Mouse (Mus musculus): ENCODE measurements around the gene Alox8. TPM values are rescaled to one million over a fixed set of nuclear protein-coding genes. Genes with fewer than 3 reads are reported as not detected.

The Alox8 gene
- polyA plus RNA-seq (2012; rRNA removed) = 1.6 and 1.8 TPM in 2 replicates

DNA sequence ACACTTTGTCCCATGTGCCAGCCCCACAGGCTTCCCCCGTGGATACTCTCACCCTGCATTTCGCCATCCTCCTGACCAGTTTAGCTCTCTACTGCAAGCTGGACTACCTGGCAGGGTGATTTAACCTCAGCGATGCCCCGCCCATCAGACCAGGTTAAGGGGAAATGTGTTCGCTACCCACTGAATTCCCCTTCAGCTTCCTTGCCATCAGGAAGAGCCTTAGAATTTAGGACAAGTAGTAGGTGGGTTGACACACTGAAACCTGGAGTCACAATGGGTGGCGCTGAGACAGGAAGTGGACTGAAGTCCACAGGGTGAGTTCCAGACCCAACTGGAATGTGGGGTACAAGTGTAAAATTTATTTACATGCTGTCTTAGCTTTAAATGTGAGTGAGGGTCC, at the start of gene Alox8:
Gene Alox8 (minus strand): TSS at position 101 of the 400 bp plus-strand sequence.
- no peak for DNase-seq (ENCODE audit: extremely low spot score in 1 of 2, low spot score in 1 of 2)

DNA sequence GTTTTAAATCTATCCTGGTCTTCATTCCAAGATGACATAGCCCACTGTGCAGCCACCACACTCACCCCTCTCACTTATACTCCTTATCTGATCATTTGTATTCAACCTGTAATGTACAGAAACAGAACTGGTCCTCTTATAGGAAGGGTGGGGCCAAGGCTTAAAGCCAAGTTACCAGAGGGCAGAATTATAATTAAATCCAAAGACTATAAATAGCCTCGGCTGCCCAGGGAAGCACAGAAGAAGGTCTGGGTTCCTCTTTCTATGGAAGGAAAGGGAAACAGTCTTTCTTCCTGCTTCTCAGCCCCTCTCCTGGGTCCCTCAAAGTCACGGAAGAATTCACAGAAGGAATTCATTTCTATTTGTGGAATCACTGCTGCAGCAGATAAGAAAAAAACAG, 48.0 kb upstream of the Alox8 start:
- no peak for DNase-seq (ENCODE audit: extremely low spot score in 1 of 2, low spot score in 1 of 2)

- peak in 1 of 2 experiments; percentile 74 for DNase-seq (ENCODE audit: extremely low spot score in 1 of 2, low spot score in 1 of 2)
Observed at GRCm38 (mm10) chr11:69244911-69245310, 47.3 kb upstream of the Alox8 start.

- no peak for DNase-seq (ENCODE audit: extremely low spot score in 1 of 2, low spot score in 1 of 2)
Observed at GRCm38 (mm10) chr11:69236926-69237260, 39.2 kb upstream of the Alox8 start, which contains the start of gene Gucy2e. Gene Gucy2e, minus strand, starts transcription at chr11:69237036.

GRCm38 (mm10) chr11:69236061-69236925, 38.6 kb upstream of the Alox8 start:
- no peak for DNase-seq (ENCODE audit: extremely low spot score in 1 of 2, low spot score in 1 of 2)

GRCm38 (mm10) chr11:69235285-69236060, 37.8 kb upstream of the Alox8 start:
- DNase-seq (ENCODE audit: extremely low spot score in 1 of 2, low spot score in 1 of 2) = peak; percentile 50 to 81

DNA sequence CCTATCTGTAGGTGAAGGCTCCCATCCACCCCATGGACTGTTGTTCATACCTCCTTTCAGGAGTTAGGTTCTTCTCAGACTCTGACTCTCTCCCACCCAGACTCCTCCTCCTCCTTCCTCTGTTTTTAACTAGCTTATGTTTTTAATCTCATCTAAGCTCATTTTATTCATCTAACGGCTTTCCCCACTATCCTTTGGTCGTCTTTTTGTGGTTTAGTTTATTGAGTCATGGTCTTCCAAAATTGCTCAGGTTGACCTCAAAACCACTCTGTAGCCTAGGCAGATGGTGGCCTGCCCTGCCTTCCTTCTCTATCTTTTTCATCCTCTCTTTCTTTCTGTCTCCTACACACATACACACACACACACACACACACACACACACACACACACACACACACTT, 35.5 kb upstream of the Alox8 start:
- DNase-seq (ENCODE audit: extremely low spot score in 1 of 2, low spot score in 1 of 2) = no peak

DNA sequence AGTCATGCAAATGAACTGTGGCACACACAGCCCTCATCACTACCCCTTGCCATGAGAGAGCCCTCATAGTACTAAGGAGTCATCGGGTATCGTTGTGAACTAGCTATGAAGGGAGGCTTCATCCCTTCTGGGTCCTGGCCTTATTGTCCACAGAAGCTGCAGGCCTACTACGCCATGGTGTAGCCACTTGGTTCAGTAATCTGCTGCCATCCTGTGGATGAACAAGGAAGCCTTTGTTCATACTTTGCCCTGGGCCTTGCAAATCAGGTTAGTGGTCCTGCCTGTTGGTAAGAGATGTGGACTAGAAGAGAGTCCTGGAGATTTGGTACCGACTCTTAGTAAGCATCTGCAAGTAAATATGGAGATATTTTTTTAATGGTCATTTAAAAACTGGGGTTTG, 32.8 kb upstream of the Alox8 start:
- DNase-seq (ENCODE audit: extremely low spot score in 1 of 2, low spot score in 1 of 2) = no peak

- no peak for DNase-seq (ENCODE audit: extremely low spot score in 1 of 2, low spot score in 1 of 2)
Observed at GRCm38 (mm10) chr11:69225715-69226114, 28.1 kb upstream of the Alox8 start.

GRCm38 (mm10) chr11:69223101-69223500, 25.5 kb upstream of the Alox8 start:
- DNase-seq (ENCODE audit: extremely low spot score in 1 of 2, low spot score in 1 of 2) = peak in 1 of 2 experiments; percentile 17

- DNase-seq (ENCODE audit: extremely low spot score in 1 of 2, low spot score in 1 of 2) = no peak
Observed at GRCm38 (mm10) chr11:69221070-69221469, 23.4 kb upstream of the Alox8 start.

GRCm38 (mm10) chr11:69218661-69219060, 21.0 kb upstream of the Alox8 start:
- no peak for DNase-seq (ENCODE audit: extremely low spot score in 1 of 2, low spot score in 1 of 2)

GRCm38 (mm10) chr11:69217411-69217810, 19.8 kb upstream of the Alox8 start:
- DNase-seq (ENCODE audit: extremely low spot score in 1 of 2, low spot score in 1 of 2) = no peak

GRCm38 (mm10) chr11:69211431-69211830, 13.8 kb upstream of the Alox8 start:
- peak; percentile 46 to 74 for DNase-seq (ENCODE audit: extremely low spot score in 1 of 2, low spot score in 1 of 2)

- no peak for DNase-seq (ENCODE audit: extremely low spot score in 1 of 2, low spot score in 1 of 2)
Observed at GRCm38 (mm10) chr11:69202469-69203230, 5.0 kb upstream of the Alox8 start.

DNA sequence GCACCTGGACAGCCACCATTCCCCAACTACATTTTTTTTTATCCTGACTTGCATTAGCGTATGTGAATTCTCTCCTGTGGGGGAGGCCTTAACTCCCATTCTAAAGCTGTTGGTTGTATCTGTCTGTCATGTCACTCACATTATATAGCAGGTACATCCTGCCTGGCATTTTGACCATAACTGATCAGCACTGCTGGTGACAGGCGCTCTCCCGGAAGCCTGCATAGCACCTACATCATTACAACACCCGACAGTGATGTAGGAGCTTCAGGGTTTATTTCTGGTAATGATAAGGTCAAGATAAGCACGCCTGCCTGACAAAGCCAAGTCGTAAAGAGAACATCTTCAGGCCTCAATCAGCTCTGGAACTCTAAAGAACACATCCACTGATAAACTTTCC, 2.6 kb upstream of the Alox8 start:
- DNase-seq (ENCODE audit: extremely low spot score in 1 of 2, low spot score in 1 of 2) = no peak

GRCm38 (mm10) chr11:69199251-69199650, 1.6 kb upstream of the Alox8 start:
- no peak for DNase-seq (ENCODE audit: extremely low spot score in 1 of 2, low spot score in 1 of 2)

GRCm38 (mm10) chr11:69197194-69197593, 449 bp downstream of the Alox8 start:
- peak in 1 of 2 experiments; percentile 12 for DNase-seq (ENCODE audit: extremely low spot score in 1 of 2, low spot score in 1 of 2)

DNA sequence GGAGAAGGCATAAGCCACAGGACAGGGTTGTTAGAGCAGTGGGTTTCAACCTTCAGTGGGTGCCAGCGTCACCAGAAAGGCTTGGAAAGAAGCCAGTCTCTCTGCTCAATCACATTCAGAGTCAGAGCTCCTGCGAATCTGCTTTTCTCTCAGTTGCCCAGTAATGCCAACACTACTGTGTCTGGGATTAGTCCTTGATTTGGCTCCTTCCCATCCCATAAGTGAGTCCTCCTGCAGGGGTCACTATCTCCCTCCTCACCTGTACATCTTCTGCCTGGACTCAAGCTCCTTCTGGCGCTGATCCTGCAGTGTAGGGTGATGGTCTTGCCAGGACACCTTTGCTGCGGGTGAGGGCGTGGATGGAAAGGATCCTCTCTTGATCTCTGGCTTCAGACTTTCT, 877 bp downstream of the Alox8 start:
- DNase-seq (ENCODE audit: extremely low spot score in 1 of 2, low spot score in 1 of 2) = no peak

DNA sequence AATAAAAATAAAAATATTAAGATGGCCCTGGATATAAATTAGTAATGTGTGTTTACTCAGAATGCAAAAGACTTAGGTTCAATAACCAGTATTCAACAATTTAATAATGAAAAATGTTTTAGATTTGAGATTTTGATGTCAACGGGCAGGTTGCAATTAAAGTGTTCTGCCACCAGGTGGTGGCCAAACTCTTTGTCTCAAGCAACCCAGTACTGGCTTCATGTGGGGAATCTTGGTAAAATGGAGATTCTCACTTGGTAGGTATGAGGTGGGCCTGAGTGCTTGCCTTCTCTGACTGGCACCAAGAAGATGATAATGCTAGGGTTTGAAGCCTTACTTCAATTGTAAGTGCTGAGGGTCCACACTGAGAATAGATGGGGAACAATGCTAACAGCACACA, 4.8 kb downstream of the Alox8 start:
- DNase-seq (ENCODE audit: extremely low spot score in 1 of 2, low spot score in 1 of 2) = peak in 1 of 2 experiments; percentile 49

- no peak for DNase-seq (ENCODE audit: extremely low spot score in 1 of 2, low spot score in 1 of 2)
Observed at GRCm38 (mm10) chr11:69185936-69186335, 11.7 kb downstream of the Alox8 start.
